Mouse (Mus musculus) embryonic fibroblast, embryonic 13.5 days (primary cell): ENCODE measurements around the gene Glrp1.

Source experiments
- CTCF ChIP-seq: IDR thresholded peaks from 2 replicates; pipeline ENCODE4 v1.5.1; 2011; ENCODE audit warnings: mild to moderate bottlenecking, control low read depth, low read length, moderate library complexity, borderline replicate concordance; ENCODE audit not compliant: insufficient read depth
- POLR2A ChIP-seq: IDR thresholded peaks from 2 replicates; pipeline ENCODE4 v1.6.1; 2011; ENCODE audit warnings: low read depth, mild to moderate bottlenecking, control low read depth, low read length, moderate library complexity

GRCm38 (mm10) chr1:88468335-88468734, 41.5 kb downstream of the Glrp1 start:
- no peak for TF ChIP-seq CTCF
- no peak for TF ChIP-seq POLR2A
